Mouse (Mus musculus) ES-E14 (cell line): Measurements from ENCODE around the gene Ppm1d.

Experiments
- CHD2 ChIP-seq: IDR thresholded peaks from 2 replicates; pipeline ENCODE4 v1.6.1; 2014; ENCODE audit warnings: mild to moderate bottlenecking, low read depth, low read length, inconsistent platforms
- HCFC1 ChIP-seq: IDR thresholded peaks from 2 replicates; pipeline ENCODE4 v1.6.1; 2012; ENCODE audit warnings: low read length, inconsistent platforms, borderline replicate concordance; ENCODE audit not compliant: insufficient read depth
- MAFK ChIP-seq: IDR thresholded peaks from 2 replicates; pipeline ENCODE4 v1.6.1; 2014; ENCODE audit warnings: mild to moderate bottlenecking, low read depth, low read length, inconsistent platforms; ENCODE audit not compliant: insufficient read depth
- ZC3H11A ChIP-seq: IDR thresholded peaks from 2 replicates; pipeline ENCODE4 v1.6.1; 2012; ENCODE audit warnings: low read depth, mild to moderate bottlenecking, inconsistent platforms, low read length, borderline replicate concordance
- ZNF384 ChIP-seq: IDR thresholded peaks from 2 replicates; pipeline ENCODE4 v1.6.1; 2012; ENCODE audit warnings: low read depth, low read length, inconsistent platforms

DNA sequence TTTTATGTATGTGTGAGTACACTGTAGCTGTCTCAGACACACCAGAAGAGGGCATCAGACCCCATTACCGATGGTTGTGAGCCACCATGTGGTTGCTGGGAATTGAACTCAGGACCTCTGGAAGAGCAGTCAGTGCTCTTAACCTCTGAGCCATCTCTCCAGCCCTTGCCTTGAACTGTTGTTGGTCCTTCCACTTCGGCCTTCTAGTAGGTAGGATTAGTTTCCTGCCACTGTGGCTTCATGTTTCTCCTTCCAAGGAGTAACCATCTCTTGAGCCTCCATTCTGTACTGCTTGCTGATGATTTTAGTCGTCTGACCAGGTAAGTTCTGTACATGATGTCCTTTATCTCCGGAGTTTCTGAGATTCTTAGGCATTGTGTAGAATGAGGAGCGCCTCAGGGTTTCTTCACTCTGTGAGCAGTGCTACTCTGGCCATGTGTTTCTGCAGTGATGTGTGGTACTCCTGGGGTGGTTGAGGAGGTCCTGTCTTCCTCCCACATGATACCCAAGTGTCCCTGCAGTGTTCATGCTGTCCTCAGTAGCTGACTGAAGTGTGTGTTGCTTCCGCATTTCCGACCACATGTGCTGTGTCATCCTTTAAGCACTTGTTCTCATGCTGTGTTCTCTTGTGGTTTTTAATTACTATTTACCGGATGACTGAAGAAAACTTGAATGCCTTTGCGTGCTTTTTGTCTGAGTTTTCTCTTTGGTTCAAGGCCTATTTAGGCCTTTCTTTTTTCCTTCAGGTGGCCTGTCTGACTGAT lies 12.7 kb downstream of the Ppm1d start:
- no peak for TF ChIP-seq CHD2
- no peak for TF ChIP-seq ZNF384
- no peak for TF ChIP-seq ZC3H11A
- no peak for TF ChIP-seq MAFK
- no peak for TF ChIP-seq HCFC1
